Mouse (Mus musculus): ENCODE data around the gene Gm2174.
A peak's percentile ranks its signal among the peaks of the same experiment; 100 is the strongest.

The Gm2174 gene

DNA sequence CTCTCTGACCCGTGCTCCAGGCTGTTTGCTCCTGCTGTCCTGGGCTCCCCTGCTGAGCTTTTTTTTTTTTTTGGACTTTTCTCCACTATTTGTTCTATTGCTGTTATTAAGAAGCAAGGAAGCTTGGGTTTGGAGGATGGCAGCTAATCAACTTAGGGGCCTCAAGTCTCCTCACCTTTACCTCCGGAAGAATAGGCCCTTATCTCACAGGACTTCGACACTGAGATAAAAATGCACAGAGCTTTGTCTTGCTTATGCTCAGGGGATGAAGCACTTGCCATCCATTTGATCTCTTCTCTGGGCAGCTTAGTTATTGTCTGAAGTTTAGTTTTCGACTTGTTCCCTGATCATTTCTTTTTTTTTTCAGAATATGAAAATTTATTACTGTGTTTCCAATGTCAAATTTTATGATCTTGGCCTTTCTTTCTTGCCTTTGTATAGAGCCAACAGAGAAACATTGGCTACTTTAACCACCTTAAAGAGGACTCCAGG lies at the start of gene Gm2174:
Gene Gm2174 (plus strand): TSS at position 442 of the 492 bp plus-strand sequence.
- DNase-seq, result no peak

DNA sequence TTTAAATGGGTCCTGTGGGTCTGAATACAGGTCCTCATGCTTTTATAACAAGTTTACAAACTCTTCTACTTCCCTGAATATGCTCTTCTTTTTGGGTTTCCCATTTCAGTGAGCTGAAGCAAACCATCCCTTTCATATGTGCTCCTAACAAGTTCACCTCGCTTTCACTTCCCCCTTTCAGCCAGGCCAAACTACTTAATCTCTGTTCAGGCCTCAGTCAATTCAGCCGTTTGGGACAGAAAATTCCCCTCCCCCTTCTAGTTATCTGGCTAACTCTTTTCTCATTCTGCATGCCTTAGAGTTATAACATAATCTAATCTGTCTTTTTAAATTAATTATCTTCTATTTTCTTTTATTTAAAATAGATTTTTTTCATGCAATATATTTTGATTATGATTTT lies 43.1 kb upstream of the Gm2174 start:
- peak; percentile 18 to 42 for DNase-seq

DNA sequence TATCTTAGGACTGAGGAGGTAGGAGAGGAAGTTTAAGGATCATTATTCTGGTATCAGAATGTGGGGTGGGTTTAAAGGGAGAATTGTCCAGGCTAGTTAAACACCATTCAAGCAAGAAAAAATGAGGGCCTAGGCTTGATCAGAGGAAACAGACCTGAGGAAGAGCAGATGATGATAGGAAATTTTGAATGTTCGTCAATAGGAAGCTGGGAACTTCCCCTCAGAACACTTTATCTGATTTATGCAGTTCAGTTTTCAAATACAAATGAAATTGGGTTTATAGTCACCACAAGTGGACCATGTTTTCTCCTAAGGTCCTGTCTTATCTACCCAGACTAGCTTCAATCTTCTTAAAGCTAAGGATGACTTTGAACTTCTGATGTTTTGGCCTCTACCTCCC lies 42.3 kb upstream of the Gm2174 start:
- DNase-seq, result no peak

DNA sequence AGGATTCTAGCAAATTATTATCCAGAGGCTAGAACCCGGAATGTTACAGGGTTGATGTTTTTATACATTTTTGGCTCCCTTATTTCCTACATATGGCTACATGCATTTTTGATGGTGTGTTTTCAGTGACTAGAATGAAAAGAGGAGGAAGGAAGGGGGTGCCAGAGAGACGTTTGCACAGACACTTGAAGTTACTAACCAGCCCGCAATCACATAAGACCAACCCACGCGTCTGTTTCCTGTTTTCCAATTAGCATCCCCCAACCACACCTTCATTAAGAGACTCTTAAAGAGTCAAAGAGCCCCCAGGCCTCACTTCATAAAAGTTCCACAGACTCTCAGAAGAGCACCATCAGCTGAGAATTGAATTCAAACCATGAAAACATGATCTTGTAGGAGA lies 41.6 kb upstream of the Gm2174 start:
- DNase-seq, result no peak

DNA sequence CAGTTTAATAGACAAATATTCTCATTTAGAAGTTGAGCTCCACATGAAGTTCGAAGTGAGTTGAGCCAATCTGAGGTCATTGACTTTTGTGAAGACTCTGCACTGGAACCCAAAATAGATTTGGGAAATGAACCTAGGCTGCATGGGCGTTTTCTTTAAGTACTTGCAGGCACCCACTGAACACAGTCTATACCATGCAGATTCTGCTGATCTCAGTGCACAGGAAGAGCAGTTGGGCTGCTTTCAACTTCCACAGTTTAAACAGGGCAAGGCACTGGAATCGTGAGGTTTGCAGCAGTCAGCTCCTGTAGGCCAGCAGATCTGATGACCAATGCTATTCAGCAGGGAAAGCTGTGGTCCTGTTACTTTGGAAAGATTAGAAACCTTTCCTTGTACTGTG lies 31.5 kb upstream of the Gm2174 start:
- DNase-seq, result no peak

DNA sequence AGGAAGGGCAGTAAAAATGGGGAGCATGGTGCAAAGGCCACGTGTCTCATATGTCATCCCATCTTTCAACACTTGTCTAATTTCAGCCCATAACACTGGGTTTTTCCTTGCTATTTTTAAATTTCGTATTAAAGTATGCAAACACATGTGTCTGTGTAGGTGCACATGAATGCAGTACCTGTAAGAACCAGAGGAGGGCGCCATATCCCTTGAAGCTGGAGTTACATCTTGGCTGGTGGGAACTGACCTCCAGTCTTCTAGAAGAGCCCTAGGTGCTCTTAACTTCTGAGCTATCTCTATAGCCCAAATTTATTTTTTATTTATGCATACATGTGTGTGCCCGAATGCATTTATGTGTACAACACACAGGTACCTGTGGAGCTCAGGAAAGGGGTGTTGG lies 30.2 kb upstream of the Gm2174 start:
- DNase-seq, result peak; percentile 41 to 58

DNA sequence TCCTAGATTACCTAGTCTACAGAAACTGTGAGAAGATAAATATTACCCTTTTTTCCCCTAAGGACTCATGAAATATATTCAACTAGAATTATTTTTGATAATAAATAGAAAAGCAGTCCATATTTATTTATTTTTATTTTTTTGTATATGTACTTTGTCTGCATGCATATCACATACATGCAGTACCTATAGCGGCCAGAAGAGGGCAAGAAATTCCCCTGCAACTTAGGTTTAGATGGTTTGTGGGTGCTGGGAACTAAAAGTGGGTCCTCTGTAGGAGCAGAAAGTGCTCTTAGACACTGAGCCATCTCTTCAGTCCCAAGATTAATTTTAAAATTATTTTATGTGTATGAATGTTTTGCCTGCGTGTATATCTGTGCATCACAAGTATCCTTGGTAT lies 17.2 kb upstream of the Gm2174 start:
- DNase-seq, result peak; percentile 19 to 30

DNA sequence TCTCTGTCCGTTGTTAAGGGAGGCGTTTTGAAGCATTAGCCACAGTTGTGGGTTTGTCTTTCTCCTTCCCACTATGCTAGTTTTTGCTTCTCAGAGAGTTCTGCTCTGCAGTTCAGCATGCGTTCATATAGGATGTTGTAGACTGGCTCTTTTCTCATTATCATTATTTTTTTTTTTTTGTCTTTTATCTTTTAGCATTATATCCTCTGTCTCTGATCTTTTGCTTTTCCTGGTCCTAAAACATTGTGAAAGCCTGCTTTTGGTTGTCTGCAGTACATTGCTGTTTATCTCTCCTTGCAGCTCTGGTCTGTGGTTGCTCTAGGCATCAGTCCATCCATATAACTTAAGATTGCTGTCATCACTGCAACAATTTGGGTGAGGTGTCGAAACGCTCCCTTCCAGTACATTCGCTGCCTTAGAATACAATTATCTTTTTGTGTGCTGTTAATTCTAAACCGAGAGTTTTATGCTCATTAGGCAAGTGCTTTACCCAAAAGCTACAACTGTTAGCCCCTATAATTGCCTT lies 11.9 kb upstream of the Gm2174 start:
- no peak for DNase-seq

DNA sequence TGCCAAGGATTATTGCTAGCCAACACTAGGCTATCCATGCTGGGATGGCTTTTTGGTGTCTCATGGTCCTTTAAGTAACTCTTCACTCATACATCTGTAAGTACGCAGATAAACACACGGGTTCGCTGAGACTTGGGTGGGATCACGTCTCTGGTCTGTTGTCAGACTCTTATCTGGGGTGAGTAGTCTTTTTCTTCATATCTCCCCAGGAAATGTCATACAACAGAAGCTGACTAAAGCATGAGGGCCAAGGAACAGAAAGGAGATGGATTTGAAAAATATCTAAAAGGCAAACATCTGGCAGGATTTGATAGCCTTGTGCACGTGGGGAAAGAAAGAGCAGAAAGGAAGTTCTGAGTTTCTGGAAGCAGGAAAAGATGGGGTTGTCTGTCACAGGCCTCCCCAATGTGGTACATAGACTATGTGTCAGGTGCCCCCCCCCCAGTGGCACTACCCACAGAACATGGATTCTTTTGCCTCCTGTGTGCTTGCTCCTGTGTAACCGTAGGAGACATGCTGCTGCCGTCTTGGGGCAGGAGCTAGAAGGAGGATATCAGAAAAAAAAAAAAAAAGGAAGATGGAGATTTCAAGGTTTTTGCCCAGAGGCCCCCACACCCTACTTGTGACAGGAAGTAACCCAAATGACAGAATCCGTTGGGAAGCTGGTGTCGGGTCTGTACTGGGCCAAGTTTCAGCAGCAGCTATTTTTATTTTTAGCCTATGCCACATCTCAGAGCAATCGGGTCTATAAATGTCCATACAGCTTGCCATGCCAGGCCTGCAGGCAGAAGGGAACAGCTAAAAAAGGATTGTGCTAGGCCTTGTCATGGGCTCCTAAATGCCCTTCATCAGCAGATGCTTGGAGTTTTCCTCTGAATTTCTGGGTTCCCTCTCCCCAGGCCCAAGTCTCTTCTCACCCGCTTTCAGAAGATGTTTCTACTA lies 1.0 kb upstream of the Gm2174 start:
- DNase-seq, result no peak

DNA sequence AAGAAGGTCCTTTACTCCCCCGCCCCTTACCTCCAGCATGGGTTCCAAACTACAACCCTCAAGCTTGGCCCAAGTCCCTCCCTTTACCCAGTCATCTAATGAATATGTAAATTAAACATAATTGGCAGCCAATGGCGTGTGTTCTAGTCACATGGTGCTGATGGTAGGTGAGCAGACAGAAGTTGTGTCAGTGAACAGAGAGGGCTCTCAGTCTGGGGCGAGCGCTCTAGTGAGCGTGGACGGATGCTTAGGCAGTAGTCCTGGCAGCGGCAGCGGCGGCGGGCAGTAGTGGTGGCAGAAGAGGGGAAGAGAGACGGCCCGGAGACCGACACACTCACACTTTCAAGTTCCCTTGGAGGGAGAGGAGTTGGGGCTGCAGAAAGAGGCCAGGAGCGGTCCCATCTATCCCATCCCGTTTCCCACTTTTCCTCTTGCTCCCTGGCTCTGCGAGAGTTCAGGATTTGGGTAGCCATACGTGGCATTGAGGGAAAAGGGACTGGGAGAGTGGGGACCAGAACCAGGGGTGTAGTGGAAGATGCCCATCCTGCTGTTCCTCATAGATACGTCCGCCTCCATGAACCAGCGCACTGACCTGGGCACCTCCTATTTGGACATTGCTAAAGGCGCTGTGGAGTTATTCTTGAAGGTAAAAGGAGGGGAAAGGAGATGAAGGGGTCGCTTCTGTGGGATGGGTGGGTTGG lies 7.1 kb downstream of the Gm2174 start, which contains the start of gene Ints6l:
Gene Ints6l (plus strand): TSS at position 187 of the 701 bp plus-strand sequence.
- DNase-seq, result peak; percentile 73

DNA sequence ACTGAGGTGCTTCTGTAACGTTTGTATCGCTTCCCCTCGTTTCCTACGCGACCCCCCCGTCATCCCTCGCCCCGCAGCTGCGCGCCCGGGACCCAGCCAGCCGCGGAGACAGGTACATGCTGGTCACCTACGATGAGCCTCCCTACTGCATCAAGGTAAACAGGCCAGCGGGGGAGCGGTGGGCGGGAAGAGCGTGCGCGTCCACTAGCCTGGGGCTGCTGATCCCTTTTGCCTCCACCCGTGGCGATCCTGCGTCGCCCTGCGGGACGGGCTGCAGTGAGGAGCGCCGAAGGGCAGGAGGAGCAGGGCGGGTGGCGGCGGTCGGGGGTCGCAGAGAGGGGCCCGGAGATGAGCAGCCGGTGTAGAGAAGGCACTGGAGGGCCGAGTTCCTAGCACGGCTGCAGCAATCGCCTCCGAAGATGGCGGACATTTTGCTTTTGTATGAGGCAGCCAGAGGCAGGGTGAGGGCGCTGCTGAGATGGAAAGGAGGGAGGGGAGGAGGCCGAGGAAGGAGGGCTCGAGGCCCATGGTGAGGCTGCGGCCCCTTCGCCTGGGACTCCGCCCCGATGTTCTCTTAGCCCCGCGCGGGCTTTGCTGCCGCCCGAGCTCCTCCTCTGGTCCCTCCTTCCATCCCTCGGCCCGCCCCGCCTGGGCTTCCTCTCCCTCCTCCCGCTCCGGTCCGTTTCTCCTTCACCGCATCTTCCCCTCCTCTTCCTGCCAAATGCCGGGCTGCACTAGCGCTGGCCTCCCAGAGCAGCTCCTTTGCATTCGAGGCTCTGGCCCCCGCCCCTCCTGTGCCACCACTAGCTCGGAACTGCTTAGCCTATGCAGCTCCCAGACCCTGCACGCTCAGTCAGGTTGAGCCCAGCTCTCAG lies 7.8 kb downstream of the Gm2174 start:
- peak; percentile 79 for DNase-seq

DNA sequence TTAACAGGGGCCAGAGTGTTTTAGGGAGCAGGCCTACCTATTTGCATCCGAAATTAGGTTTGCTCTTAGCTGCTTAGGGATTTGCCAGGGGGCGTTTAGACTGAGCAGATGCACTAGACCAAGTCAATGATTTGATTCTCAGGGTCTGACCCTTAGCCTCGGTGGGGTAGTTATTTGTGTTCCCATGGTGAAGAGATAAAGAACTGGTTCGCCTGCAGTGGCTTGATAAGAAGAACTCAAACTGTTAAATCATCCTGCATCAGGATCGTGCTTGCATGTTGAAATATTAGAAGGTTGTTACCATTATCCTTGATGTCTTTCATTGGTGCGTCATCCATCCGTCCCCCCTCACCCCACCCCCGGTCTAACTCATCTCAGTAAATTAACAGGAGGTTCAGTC lies 8.6 kb downstream of the Gm2174 start:
- peak in 1 of 2 experiments; percentile 1 for DNase-seq

DNA sequence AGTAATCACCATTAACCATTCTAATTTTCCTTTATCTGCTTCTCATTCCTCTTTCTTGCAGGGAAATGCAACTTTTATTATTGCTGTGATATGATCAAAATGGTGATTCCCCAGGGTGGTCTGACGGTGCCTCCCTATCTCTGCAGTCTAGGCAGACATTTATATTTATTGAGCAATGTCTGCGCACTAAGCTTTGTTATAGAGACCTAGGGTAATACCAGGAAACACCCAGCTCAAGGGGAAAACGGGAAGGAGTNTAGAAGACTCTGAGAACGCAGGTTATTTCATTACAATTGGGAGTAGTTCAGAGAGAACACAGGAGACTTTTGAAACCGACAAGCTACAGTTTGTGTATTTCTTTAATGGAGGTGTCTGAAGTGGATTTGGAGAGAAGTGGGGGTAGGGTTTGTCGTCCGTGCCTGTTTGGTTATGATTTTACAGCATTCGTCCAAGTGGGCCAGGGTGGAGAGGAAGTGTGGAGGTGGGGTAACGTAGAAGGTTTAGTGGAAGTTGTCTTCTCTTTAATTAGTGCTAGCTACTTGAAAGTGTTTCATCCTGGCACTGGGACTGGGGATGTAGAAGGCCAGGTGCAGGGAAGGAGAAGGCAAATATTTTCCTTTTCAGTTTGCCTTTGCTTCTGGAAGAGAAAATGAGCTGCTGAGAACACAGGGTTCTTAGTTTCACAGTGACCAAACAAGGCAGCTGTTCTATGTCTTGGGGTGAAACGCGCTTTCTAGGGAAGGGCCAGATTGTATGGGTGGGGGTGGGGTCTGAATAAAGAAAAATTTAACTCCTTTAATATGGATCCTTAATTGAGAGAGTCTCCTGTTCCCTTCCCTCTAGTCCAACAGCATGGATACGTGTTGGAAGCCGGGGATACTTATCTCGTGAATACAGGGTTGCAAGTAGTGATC lies 14.5 kb downstream of the Gm2174 start:
- DNase-seq, result no peak

DNA sequence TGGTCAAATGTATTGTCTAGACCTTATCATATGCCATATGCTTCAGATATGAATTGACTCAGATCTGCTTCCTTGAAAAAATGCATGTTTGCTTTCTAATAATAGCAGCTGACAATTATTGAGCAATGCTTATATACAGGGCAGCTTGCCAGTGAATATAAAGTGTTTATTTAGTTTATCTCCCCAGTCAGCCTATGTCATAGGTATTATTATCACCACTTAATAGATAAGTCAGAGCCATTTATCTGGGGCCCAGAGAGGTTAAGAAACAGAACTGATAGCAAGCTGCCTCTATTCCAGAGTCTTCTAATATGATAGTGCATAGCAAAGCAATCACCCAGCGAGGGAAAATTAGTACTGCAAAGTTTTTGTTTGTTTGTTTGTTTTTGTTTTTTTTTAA lies 17.1 kb downstream of the Gm2174 start:
- no peak for DNase-seq

DNA sequence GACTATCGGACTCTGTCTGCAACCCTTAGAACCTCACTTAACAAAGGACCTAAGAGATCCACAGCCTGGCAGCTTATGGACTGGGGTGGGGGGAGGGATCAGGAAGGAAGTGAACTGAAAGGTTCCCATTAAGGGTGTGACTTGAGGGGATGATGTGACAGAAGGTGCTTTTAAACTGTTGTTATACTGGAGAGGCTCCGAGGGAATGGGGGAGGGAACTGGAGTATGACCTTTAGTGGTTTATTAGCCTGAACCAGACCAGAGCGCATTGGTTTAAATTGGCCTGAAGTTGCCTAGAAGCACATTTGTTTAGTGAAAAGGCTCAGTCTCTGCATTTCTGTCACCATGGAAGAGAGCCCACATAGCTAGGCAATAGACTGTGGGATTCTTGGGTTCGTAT lies 19.9 kb downstream of the Gm2174 start:
- no peak for DNase-seq

DNA sequence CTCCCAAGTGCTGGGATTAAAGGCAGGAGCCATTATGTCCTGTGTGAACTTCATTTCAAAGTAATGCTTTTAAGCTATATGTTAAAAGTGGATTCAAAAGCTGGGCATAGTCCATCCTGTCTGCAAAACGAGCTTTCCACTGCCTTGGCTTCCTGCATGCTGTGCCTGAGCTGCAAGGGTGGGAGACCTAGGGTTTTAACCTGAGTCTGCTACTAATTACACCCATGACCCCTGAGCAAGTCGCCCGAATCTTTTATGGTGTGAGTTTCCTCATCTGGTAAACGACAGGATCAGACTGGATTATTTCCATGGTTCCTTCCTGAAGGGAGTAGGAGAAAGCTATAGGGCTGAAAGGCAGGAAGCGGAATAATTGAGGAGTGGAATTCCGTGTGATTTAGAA lies 20.7 kb downstream of the Gm2174 start:
- DNase-seq, result no peak

DNA sequence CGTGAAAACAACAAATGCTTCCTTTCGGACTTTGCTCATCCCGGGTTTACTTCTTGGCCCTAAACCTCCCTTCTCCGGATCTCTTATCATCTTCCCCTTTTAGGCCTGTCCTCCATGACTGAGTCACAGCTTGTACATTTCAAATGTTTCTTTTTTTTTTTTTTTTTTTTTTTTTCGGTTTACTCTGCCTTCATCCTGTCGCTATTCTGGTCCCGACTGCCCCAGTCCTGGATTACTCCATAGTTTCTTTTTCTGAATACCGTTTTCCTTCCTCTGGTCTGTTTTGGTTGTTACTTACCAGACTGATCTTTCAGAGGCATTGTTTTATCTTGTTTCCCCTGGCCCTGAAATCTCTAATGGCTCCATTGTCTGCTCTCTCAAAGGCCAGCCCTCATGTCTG lies 26.3 kb downstream of the Gm2174 start:
- DNase-seq, result no peak

DNA sequence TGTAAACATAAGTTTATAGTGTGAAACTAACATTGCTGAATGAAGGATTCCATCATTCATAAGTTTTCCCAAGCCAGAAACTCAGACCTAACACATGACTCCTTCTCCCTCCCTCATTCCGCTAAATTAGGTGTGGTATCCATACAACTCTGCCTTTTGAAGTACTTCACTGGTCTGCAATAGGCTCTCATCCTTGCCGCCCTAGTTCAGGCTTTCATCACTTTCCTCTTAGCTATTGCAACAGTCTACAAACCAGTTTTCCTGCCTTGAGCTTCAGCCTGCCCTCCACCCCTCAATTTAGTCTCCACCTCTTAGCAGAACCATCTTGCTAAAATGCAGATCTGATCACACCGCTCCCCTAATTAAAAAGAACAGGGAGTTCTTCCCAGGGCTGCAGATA lies 29.8 kb downstream of the Gm2174 start:
- DNase-seq, result no peak

DNA sequence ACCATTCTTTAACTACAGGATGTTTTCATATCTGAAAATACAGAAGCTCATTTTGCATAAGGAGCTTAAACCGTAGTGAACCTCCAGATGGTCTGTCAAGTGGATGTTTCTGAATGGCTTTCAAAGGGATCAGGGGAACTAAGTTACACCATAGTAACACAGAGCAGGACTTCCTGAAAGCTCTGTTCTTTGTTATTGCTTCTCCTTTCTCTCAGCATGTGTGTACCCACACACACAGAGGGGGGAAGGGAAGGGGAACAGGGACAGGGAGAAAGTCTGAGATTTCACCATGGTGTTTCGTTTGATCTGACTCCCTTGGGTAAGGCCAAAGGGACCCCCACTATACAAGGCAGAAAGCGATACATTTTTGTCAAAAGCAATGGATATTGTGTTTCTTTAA lies 34.1 kb downstream of the Gm2174 start:
- no peak for DNase-seq

DNA sequence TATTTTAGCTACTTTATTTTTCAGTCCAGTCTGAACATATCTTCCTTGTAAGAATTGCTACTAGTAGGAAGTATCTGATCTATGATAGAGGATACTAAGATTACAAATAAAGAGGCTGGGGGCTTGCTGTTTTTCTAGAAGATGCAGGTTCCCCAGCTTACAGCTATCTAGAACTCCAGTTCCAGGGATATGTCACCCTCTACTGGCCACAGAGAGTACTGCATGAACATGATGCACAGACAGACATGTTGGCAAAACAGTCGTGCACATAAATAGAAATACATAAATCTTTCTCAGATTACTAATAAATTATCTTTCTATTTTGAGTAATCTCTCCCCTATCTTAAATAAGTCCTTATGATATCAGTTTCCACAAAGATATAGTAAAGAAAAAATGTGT lies 42.0 kb downstream of the Gm2174 start:
- DNase-seq, result peak; percentile 81

DNA sequence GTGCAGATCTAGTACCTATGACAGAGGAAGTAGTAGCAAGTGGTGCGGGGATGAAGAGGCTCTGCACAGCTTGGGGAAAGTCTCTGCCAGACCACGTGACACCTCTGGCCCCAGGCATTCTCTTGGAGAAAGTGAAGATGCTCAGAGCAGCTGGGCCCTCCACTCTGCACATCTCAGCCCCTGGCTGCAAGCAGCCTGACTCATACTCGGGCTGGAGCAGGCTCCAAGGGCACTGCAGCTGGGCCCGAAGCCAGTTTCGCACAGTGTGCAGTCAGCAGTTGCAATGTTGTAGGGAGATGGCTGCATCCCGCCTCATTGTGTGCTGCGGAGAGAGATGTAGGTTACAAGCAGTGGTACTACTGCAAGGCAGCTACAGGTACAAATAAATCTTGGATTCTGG lies 49.5 kb downstream of the Gm2174 start:
- no peak for DNase-seq

All from B cell, adult 2 months (primary cell).